Mouse (Mus musculus) lung, adult 2 months (tissue): ENCODE data around the gene Kcne1. TPM values are rescaled to one million over a fixed set of nuclear protein-coding genes. Genes with fewer than 3 reads are reported as not detected.

Experiments used
- DNase-seq: peaks from one replicate; pipeline ENCODE4 v3.0.0; 2022
- H3K4me1 ChIP-seq: fragments of 200-500 bp; 2 replicates; pipeline ENCODE4 v1.6.1; 2011; ENCODE audit warnings: low read length; ENCODE audit not compliant: control insufficient read depth, insufficient read depth
- H3K4me3 ChIP-seq: fragments of 200-500 bp; replicated peaks from 2 replicates; pipeline ENCODE3; 2011; ENCODE audit warnings: low read depth, mild to moderate bottlenecking, control low read depth, low read length; ENCODE audit errors: extremely low read depth
- CTCF ChIP-seq: fragments of 200-500 bp; IDR thresholded peaks from 2 replicates; pipeline ENCODE4 v1.5.1; 2011; ENCODE audit warnings: mild to moderate bottlenecking, low read length, control low read depth; ENCODE audit not compliant: insufficient read depth
- POLR2A ChIP-seq: fragments of 200-500 bp; IDR thresholded peaks from 2 replicates; pipeline ENCODE4 v1.6.1; 2011; ENCODE audit warnings: low read depth, mild to moderate bottlenecking, control low read depth, low read length, borderline replicate concordance; ENCODE audit errors: extremely low read depth
- WGBS: fragments of 180-500 bp; shearing (Covaris S2); methylation state at CpG from one replicate; pipeline ENCODE4 v1.1.7; 2018; 5-methylcytosine and 5-hydroxymethylcytosine counted together
- polyA plus RNA-seq: library from polyadenylated mRNA; depleted of rRNA; stranded (reverse); fragments of >200 nt; gene quantifications from 2 replicates; pipeline ENCODE4 v1.2.3, GENCODE M21; 2012

Kcne1 gene
- polyA plus RNA-seq, 1 experiment = not detected

GRCm38 (mm10) chr16:92358734-92359133, 534 bp downstream of the Kcne1 start:
- TF ChIP-seq POLR2A (no peak), CTCF (no peak)
- Histone ChIP-seq H3K4me1 (no peaks in the 10 kb centered on the region), H3K4me3 (no peak overlapping the region)
- 37% methylated on average over 9 of the region's 9 CpGs for WGBS
- no peak for DNase-seq

GRCm38 (mm10) chr16:92357566-92357965, 1.7 kb downstream of the Kcne1 start:
- Histone ChIP-seq H3K4me3 (no peak overlapping the region), H3K4me1 (no peaks in the 10 kb centered on the region)
- DNase-seq = no peak
- WGBS = 86% methylated on average over 10 of the region's 10 CpGs
- TF ChIP-seq POLR2A (no peak), CTCF (no peak)

DNA sequence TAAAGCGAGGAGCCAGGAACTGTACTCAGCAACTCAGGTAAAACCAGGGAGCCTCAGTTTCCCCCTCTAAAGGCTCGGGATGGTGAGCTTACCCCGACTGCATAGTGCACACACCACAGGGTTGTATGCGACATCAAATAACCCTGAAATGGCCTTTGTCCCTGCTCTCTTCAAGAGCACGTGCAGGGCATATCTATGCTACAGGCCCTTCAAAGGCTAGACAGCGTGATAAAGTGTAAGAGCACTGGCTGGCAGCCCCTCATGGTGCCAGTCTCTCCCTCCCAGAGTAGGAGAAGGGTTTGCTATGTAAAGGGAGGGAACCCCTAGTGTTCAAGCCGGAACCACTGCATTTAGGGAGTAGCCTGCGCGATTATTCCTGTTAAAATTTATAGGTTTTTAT, 2.2 kb downstream of the Kcne1 start:
- Histone ChIP-seq H3K4me1 (no peaks in the 10 kb centered on the region), H3K4me3 (no peak overlapping the region)
- WGBS = 79% methylated on average over 9 of the region's 9 CpGs
- no peak for DNase-seq
- TF ChIP-seq POLR2A (no peak), CTCF (no peak)

GRCm38 (mm10) chr16:92355982-92356381, 3.3 kb downstream of the Kcne1 start:
- no peaks in the 10 kb centered on the region for H3K4me1 ChIP-seq
- TF ChIP-seq CTCF = no peak
- TF ChIP-seq POLR2A = no peak
- WGBS = 68% methylated on average over 11 of the region's 11 CpGs
- H3K4me3 ChIP-seq = no peak overlapping the region
- DNase-seq = no peak

- no peak for TF ChIP-seq POLR2A
- TF ChIP-seq CTCF = no peak
- Histone ChIP-seq H3K4me1 (no peaks in the 10 kb centered on the region), H3K4me3 (no peak overlapping the region)
- 73% methylated on average over 5 of the region's 5 CpGs for WGBS
- no peak for DNase-seq
Observed at GRCm38 (mm10) chr16:92355366-92355765, 3.9 kb downstream of the Kcne1 start.

GRCm38 (mm10) chr16:92353897-92354296, 5.4 kb downstream of the Kcne1 start:
- 63% methylated on average over 2 of the region's 2 CpGs for WGBS
- no peak for DNase-seq
- TF ChIP-seq POLR2A (no peak), CTCF (no peak)
- Histone ChIP-seq H3K4me1 (no peaks in the 10 kb centered on the region), H3K4me3 (no peak overlapping the region)

- whole genome bisulfite sequencing = 81% methylated on average over 12 of the region's 12 CpGs
- Histone ChIP-seq H3K4me3 (no peak overlapping the region), H3K4me1 (no peaks in the 10 kb centered on the region)
- no peak for DNase-seq
- TF ChIP-seq POLR2A = no peak
- TF ChIP-seq CTCF = no peak
Observed at GRCm38 (mm10) chr16:92353295-92353694, 6.0 kb downstream of the Kcne1 start.

GRCm38 (mm10) chr16:92348941-92349340, 10.3 kb downstream of the Kcne1 start:
- Histone ChIP-seq H3K4me1 (no peaks in the 10 kb centered on the region; the same call in 1 of the 2 replicates), H3K4me3 (no peak overlapping the region)
- TF ChIP-seq CTCF = no peak
- no peak for TF ChIP-seq POLR2A
- DNase-seq = no peak
- 62% methylated on average over 12 of the region's 12 CpGs for WGBS

- no peak for TF ChIP-seq CTCF
- no peak for TF ChIP-seq POLR2A
- Histone ChIP-seq H3K4me1 (no peaks in the 10 kb centered on the region; the same call in 1 of the 2 replicates), H3K4me3 (no peak overlapping the region)
- WGBS = 73% methylated on average over 13 of the region's 13 CpGs
- no peak for DNase-seq
Observed at GRCm38 (mm10) chr16:92346297-92346916, 12.9 kb downstream of the Kcne1 start.

DNA sequence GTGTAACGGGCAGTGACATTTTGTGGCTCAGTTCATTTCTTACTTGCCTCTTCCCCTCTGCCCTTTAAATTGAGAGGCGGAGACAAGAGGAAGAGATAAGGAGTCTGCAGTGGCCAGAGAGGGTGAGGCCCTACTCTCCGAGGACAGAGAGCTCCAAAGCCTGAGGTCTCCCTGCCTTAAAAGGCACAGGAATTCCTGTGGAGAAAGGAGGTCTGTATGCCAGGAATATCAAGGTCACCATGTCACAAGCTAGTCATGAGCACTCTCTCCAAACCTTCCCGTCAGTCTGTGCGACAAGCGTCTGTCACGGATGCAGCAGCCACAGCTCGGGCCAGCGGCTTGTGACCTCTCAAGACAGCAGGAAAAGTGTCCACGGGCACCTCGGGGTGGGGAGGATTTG, 14.1 kb downstream of the Kcne1 start:
- no peak for TF ChIP-seq POLR2A
- TF ChIP-seq CTCF = no peak
- Histone ChIP-seq H3K4me1 (no peaks in the 10 kb centered on the region; the same call in 1 of the 2 replicates), H3K4me3 (no peak overlapping the region)
- WGBS = 23% methylated on average over 11 of the region's 11 CpGs
- DNase-seq = no peak
